Mouse (Mus musculus) cerebellum, adult 2 months (tissue): ENCODE results near the gene Denr. TPM values are rescaled to one million over a fixed set of nuclear protein-coding genes. Genes with fewer than 3 reads are reported as not detected.

Experiments used
- DNase-seq, 2 experiments: peaks; one replicate each; pipeline ENCODE4 v3.0.0; 2021
- H3K27ac ChIP-seq: fragments of 200-500 bp; 2 replicates; pipeline ENCODE4 v1.5.1; 2012; ENCODE audit warnings: low read length, control low read depth, inconsistent platforms; ENCODE audit not compliant: insufficient read depth
- H3K27me3 ChIP-seq: fragments of 200-500 bp; 2 replicates; pipeline ENCODE4 v1.6.1; 2012; ENCODE audit warnings: inconsistent platforms, mild to moderate bottlenecking, low read length, moderate library complexity; ENCODE audit not compliant: control insufficient read depth, insufficient read depth
- H3K4me1 ChIP-seq: fragments of 200-500 bp; 2 replicates; pipeline ENCODE4 v1.6.1; 2011; ENCODE audit warnings: low read length; ENCODE audit not compliant: control insufficient read depth, insufficient read depth
- H3K4me3 ChIP-seq: fragments of 200-500 bp; replicated peaks from 2 replicates; pipeline ENCODE3; 2011; ENCODE audit warnings: mild to moderate bottlenecking, low read depth, low read length, control low read depth; ENCODE audit not compliant: insufficient read depth
- CTCF ChIP-seq: fragments of 200-500 bp; IDR thresholded peaks from 2 replicates; pipeline ENCODE4 v1.5.1; 2011; ENCODE audit warnings: low read depth, mild to moderate bottlenecking, control low read depth, low read length, moderate library complexity, borderline replicate concordance; ENCODE audit not compliant: insufficient read depth
- POLR2A ChIP-seq: fragments of 200-500 bp; IDR thresholded peaks from 2 replicates; pipeline ENCODE4 v1.6.1; 2011; ENCODE audit warnings: low read length, control low read depth, borderline replicate concordance; ENCODE audit not compliant: insufficient read depth
- WGBS: fragments of 180-500 bp; shearing (Covaris S2); methylation state at CpG from one replicate; pipeline ENCODE4 v1.1.7; 2018; 5-methylcytosine and 5-hydroxymethylcytosine counted together
- polyA plus RNA-seq: library from polyadenylated mRNA; depleted of rRNA; stranded (reverse); fragments of >200 nt; gene quantifications from 2 replicates; pipeline ENCODE4 v1.2.3, GENCODE M21; 2012

Denr gene
- polyA plus RNA-seq, 1 experiment: 56.3 TPM

DNA sequence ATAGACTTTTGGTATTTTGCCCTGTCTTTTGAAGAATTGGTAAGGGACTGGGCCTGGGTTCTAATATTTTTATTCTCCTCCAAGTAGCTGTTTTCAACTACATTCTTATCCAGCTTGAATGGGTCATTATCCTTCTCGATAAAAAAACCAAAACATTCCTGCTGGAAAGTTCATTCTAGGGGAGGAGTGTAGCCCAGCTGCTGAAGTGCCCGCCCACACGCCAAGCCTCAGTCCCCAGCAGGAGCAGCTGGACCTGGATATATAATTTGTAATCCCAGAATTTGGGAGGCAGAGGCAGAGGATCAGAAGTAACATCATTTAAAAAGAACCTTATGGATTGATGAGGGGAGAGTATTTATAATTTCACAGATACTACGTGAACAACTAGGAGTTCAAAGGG is 39.6 kb downstream of the Denr start:
- H3K4me1 ChIP-seq: no peaks in the 10 kb centered on the region
- H3K27ac ChIP-seq: no peak overlapping the region
- WGBS: 74% methylated on average over 4 of the region's 4 CpGs
- H3K27me3 ChIP-seq: no peaks in the 10 kb centered on the region
- TF ChIP-seq POLR2A: no peak
- TF ChIP-seq CTCF: no peak
- no peak for DNase-seq
- H3K4me3 ChIP-seq: no peak overlapping the region

GRCm38 (mm10) chr5:123947041-123947761 is 40.2 kb downstream of the Denr start:
- DNase-seq: peak; percentile 22 to 52
- TF ChIP-seq CTCF (peak; percentile 43; the same call in 1 of the 2 replicates), POLR2A (no peak)
- WGBS: 48% methylated on average over 7 of the region's 7 CpGs

DNA sequence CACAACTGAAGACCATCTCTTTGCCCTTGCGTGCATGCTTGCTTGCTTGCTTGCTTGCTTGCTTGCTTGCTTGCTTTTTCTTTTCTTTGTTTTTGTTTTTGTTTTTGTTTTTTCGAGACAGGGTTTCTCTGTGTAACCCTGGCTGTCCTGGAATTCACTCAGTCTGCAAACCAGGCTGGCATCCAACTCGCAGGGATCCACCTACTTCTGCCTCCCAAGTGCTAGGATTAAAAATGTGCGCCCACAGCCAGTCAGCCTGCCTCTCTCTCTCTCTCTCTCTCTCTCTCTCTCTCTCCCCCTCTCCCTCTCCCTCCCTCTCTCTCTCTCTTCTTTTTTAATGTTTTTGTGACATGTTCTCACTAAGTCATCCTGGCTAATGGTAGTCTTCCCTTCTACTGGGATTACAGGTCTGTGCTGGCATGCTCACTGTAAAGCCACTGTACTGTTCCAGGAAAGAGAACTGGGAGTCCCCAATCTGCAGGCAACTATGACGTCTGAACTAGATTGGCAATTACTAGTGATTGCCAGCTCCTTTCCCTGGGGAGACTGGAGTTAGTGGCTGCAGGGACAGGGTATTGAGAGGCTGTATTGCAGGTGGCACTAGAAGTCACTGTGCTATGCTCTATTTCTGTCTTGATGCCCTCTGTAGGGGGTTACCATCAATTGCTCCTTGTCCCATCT is 45.5 kb downstream of the Denr start:
- Histone ChIP-seq H3K27me3 (no peaks in the 10 kb centered on the region), H3K4me3 (no peak overlapping the region), H3K27ac (no peak overlapping the region), H3K4me1 (no peaks in the 10 kb centered on the region)
- TF ChIP-seq CTCF (no peak), POLR2A (no peak)
- 40% methylated on average over 5 of the region's 5 CpGs for WGBS
- DNase-seq: no peak

More at GRCm38 (mm10) chr5:123947041-123947761, 40.2 kb downstream of the Denr start:
- Histone ChIP-seq H3K4me3 (no peak overlapping the region), H3K27me3 (no peaks in the 10 kb centered on the region), H3K4me1 (no peaks in the 10 kb centered on the region), H3K27ac (no peak overlapping the region)

DNA sequence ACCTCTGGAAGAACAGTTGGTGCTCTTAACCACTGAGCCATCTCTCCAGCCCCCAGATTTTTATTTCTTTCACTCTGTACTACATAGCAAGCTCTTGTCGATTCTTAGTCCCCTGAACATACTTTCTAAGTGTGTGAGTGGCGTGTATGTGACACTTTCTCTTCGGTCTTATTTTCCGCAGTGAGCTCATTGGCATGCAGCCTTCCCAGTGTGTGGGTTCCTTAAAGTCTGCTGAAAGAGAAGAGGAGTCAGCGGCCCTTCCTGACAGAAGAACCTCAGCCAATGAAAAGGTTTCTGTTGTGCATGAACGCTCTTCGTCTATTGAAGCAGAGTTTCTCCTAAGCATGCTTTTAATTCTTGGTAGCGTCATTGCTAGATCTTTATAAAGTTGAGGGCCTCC is 50.2 kb downstream of the Denr start:
- TF ChIP-seq CTCF (no peak), POLR2A (no peak)
- Histone ChIP-seq H3K4me1 (no peaks in the 10 kb centered on the region), H3K27ac (no peak overlapping the region), H3K27me3 (no peaks in the 10 kb centered on the region), H3K4me3 (no peak overlapping the region)
- WGBS: 75% methylated on average over 8 of the region's 8 CpGs
- DNase-seq: no peak

GRCm38 (mm10) chr5:123959018-123959417 is 52.0 kb downstream of the Denr start:
- WGBS: 90% methylated on average over 3 of the region's 3 CpGs
- no peak overlapping the region for H3K27ac ChIP-seq
- no peaks in the 10 kb centered on the region for H3K4me1 ChIP-seq
- H3K27me3 ChIP-seq: no peaks in the 10 kb centered on the region
- TF ChIP-seq POLR2A: no peak
- TF ChIP-seq CTCF: no peak
- no peak overlapping the region for H3K4me3 ChIP-seq
- DNase-seq: no peak

- TF ChIP-seq CTCF (no peak), POLR2A (no peak)
- Histone ChIP-seq H3K27ac (no peak overlapping the region), H3K27me3 (no peaks in the 10 kb centered on the region), H3K4me1 (no peaks in the 10 kb centered on the region), H3K4me3 (no peak overlapping the region)
- no peak for DNase-seq
- WGBS: 74% methylated on average over 8 of the region's 8 CpGs
Observed at GRCm38 (mm10) chr5:123960129-123960528, 53.2 kb downstream of the Denr start.

DNA sequence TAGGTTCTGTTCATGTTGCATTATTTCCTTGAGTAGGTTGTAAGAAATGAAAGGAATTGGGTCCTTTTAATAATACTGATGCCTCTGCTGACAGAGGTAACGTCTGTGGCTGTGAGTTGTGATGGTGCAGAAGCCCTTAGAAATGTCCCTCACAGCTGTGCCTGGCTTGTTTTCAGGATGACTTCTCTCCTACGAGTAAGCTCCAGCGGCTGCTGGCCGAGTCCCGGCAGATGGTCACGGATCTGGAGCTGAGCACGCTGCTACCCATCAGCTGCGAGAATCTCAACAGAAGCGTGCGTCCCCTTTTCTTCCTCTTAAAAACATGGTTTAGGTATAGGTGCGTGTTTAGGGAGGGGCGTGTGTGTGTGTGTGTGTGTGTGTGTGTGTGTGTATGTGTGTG is 54.1 kb downstream of the Denr start:
- no peak overlapping the region for H3K27ac ChIP-seq
- H3K4me1 ChIP-seq: no peaks in the 10 kb centered on the region
- no peaks in the 10 kb centered on the region for H3K27me3 ChIP-seq
- 43% methylated on average over 12 of the region's 12 CpGs for WGBS
- no peak overlapping the region for H3K4me3 ChIP-seq
- TF ChIP-seq POLR2A: no peak
- no peak for TF ChIP-seq CTCF
- no peak for DNase-seq

- Histone ChIP-seq H3K4me1 (no peaks in the 10 kb centered on the region), H3K4me3 (no peak overlapping the region), H3K27ac (no peak overlapping the region), H3K27me3 (no peaks in the 10 kb centered on the region)
- no peak for DNase-seq
- WGBS: 93% methylated on average over 4 of the region's 4 CpGs
- TF ChIP-seq CTCF (no peak), POLR2A (no peak)
Observed at GRCm38 (mm10) chr5:123964208-123964607, 57.2 kb downstream of the Denr start.
